Mouse (Mus musculus) spleen, embryonic (tissue): ENCODE measurements at regions not wholly inside any gene's neighbourhood (a gene's known extent, or its start where the extent isn't known, plus 50 kb on each side); places are given as distances from the start of the nearest gene placed in this dataset.

Source experiments
- CTCF ChIA-PET: fragments of 350-600 bp; sonication (Branson Sonifier 250); formaldehyde crosslinking; loops from one replicate; lab custom pipeline; 2022; lab: Charles Lee

DNA sequence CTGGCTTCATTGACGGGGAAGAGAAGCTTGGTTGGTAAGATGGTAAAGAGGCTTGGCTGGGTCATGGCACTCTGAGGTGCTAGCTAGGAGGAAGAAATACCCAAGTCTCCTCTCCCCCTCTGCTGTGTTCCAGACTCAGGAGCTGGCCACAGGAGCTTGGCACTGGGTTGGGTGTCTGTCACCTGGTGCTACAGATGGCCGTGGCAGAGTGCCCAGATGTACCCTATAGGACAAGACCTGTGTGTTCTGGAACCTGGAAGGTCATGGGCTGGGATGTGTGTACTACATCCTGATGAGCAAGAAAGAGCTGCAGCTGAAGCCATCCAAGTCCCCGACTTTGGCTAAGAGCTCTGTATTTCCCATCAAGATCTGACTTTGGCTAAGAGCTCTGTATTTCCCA lies 72.4 kb downstream of the Nupl2 start:
- CTCF ChIA-PET: no interaction called here

DNA sequence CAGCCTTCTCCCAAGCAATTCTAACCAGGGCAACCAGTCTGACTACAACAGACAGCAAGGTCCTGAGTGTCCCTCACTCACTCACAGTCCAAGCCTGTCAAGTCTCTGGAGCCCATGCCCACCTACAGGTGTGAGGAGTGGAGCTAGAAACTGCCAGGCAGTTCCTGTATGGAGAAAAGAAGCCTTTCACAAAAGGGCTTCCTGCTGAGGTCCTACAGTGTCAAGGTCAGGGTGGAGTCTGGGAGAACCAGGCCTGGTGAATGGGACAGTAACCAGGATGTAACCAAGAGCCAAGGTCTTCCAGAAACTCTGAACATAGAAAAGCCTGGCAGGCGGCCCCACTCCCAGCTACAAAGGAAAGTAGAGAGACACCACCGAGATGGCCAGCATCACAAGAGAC lies 74.2 kb downstream of the Nupl2 start:
- CTCF ChIA-PET: no interaction called here

DNA sequence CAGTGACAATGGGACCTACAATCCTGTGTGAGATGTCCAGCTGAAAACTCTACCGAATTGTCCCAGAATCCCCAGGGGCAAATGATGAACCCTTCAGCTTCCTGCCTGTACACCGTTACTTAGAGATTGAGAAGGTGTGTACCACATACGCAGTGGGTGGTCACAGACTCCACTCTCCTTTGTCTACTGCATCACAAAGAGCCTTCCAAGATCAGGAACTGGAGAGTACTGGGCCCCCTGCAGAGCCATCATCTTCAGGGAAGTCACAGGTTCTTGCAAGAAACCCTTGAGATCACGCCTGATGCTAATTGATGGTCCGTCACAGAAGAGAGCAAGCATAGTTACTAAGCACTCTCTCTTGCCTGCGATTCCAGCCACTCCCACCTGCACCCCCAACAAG lies 79.4 kb downstream of the Nupl2 start:
- CTCF ChIA-PET: no interaction called here

DNA sequence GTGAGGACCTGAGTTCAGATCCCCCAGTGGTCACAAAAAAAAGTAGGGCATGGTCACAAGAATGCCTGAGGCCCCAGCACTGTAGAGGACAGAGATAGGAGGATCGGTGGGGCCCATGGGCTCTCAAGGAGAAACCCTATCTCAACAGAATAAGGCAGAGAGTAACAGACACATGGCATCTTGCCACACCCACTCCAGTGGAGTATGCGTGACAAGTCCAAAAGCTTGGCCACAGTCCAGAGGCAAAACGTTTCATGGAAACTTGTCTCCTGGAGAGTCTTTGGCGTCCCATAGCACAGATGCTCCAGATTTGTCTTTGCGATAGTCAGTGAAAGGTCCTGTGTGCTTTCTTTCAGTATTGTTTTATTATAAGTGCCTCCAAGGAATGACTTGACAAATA lies 90.7 kb downstream of the Nupl2 start:
- CTCF ChIA-PET: no interaction called here

DNA sequence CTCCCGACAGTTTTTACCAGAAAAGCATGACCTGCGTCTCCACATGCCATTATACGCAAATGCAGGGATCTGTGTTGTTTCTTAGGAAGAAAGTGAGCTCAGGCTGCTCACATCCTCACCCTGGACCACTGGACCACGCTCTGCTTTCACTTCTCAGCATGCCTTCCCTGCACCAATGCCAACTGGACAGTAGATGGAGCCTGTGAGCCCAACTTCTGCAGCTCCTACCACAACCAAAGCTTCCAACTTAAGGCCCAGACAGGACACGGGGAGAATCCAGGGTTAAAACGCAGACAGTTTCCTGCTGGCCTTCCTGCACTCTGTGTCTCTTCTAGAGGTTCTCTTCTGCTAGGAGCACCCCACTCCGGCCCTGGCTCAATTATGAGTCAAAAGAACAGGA lies 90.3 kb downstream of the Kcnh2 start:
- CTCF ChIA-PET: interaction anchor here (0.7 kb wide), 1 partner anchor 42 kb away, joined by 3 read pairs; no protein-coding TSS in a partner anchor

DNA sequence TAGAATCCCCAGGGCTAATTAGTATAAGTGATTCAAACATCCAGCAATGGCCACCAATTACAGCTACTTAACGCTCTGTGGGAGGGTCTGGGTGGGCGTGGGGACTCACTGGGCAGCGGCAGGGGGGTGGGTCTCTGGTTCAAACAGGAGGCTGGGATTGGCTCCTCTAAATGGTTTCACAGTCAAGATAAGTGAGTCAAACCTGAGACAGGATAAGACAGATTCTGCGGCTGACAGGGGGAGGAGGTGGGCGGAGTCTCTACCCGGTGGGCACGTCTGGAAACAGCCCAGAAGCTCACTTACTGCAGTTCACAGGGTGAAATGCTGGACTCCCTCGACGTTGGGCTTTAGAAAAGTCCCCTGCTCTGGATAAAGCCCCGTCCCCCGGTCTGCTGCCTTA lies 89.3 kb downstream of the Kcnh2 start:
- CTCF ChIA-PET: no interaction called here

DNA sequence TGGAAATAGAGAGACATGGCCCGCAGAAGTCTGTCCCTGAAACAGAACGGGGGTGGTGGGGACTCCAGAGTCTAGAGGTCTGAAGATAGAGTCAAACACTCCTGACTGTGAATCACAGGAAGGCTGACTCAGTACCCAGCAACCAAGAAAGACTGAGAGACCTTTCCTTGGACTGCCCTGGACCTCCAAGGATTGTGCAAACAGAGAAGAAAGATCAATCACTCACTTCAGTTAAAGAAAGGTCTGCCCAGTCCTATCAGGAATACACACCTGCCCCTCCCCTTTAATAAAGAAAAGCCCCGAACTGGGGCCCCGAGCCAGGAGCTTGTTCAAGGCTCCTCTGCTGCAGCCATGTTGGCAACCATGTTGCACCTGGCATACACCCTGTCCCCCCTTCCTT lies 87.3 kb downstream of the Kcnh2 start:
- CTCF ChIA-PET: no interaction called here

DNA sequence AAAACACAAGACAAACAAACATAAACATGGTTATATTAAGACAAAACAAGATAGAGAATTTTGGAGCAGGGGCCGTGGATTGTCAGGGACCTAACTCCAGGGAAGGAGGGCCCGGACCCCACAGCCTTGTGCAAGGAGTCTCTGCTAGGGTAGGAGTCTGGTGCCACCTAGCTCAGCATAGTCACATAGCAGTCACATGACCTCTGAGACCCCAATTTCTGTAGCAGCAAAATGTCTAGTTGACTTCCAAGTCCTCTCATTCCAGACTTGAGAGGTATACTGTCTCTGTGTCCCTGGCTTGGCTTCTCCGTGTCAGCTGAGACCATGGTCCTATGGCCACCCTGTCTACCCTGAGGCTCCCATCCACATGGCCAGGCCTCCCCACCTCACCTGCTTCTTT lies 86.0 kb downstream of the Kcnh2 start:
- CTCF ChIA-PET: no interaction called here

DNA sequence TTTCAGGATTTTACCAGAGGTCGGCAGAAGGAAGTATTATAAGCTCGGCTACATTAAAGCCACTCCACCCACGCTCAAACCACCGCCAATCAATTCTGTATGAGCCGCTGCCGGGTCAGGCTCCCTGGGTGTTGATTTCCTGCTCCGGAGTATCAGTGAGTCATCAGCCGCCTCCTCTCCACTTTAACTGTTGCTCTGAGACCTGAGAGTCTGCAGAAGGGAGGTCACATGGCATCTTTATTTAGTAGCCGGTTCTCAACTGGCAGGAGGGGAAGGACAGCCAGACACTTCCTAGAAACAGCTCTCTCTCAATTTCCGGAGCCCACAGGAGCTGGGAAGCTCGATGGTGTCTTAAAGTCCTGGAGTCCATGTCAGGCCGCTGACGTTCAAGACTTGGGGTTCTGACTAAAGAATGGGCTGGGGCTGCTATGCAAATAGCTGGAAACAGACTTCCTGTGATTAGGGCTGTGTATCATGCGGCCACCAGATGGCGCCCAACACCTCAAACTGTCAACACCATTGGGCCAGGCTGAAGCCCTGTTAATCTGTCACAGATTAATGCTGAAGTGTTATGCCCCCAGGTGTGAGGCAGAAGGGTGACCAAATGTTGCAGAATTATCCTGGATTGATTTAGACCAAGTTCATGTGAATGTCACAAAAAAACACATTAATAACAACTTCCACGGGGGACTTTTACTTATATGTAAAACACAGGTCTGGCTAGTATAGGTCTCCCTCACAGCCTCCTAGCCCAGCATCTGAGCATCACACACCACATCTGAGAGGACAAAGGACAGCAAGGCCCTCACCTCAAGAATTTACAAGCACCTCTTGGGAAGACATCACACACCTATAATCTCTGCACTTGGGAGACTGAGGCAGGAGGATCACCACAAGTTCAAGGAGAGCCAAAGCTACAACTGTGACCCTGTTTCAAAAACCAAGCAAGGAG lies 84.8 kb downstream of the Kcnh2 start:
- CTCF ChIA-PET: no interaction called here
